Mouse (Mus musculus): Measurements from ENCODE around the gene E330017A01Rik.

The E330017A01Rik gene

DNA sequence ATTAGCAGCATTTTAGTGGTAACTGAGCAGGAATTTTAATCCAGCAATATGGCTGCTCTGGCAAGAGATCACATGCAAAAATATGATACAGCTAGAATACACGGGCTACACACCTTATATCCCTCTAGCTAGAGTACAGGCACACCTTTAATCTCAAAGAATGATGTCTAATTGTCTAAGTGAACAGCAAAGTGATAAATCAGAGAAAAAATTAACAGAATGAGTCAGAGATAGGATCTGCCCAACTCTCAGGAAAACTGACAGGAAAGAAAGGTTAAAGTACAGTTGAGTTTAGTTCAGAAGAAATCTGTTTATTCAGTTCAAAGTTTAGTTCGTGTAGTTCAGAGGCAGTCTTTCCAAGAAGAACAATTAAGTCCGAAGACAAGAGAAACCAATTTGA, 47.2 kb downstream of the E330017A01Rik start:
- no peak for DNase-seq (ENCODE audit: low read depth, low spot score)

- no peak for DNase-seq (ENCODE audit: low read depth, low spot score)
Observed at GRCm38 (mm10) chr16:58589444-58589843, 49.1 kb downstream of the E330017A01Rik start.

All from WW6 (cell line).